Mouse (Mus musculus) limb, embryonic 14.5 days (tissue): ENCODE results near the gene Oprm1. TPM values are rescaled to one million over a fixed set of nuclear protein-coding genes. Genes with fewer than 3 reads are reported as not detected.

Source experiments
- ATAC-seq: fragments of 200-750 bp; cut with Nextera tagmentation; 2 replicates; pipeline ENCODE4 v1.8.0; 2017; ENCODE audit warnings: low read depth, moderate number of reproducible peaks, moderate TSS enrichment; ENCODE audit not compliant: low FRiP score
- DNase-seq: peaks from one replicate; pipeline ENCODE4 v3.0.0-alpha.2; 2015; ENCODE audit warnings: low spot score
- H3K27ac ChIP-seq: fragments of 300-500 bp; sonication (generic); replicated peaks from 2 replicates; pipeline ENCODE4 v1.5.1; 2014; ENCODE audit warnings: low read depth, mild to moderate bottlenecking, low read length, moderate library complexity, mixed read lengths
- H3K27me3 ChIP-seq: fragments of 300-500 bp; sonication (generic); 2 replicates; pipeline ENCODE4 v1.6.1; 2014; ENCODE audit warnings: low read length, mixed read lengths; ENCODE audit not compliant: control insufficient read depth, insufficient read depth
- H3K36me3 ChIP-seq: fragments of 300-500 bp; sonication (generic); 2 replicates; pipeline ENCODE4 v1.6.1; 2014; ENCODE audit warnings: mild to moderate bottlenecking, low read length, moderate library complexity, mixed read lengths; ENCODE audit not compliant: control insufficient read depth, insufficient read depth
- H3K4me1 ChIP-seq: fragments of 300-500 bp; sonication (generic); 2 replicates; pipeline ENCODE4 v1.6.1; 2014; ENCODE audit warnings: antibody characterized with exemption, low read length, mixed read lengths; ENCODE audit not compliant: control insufficient read depth, insufficient read depth
- H3K4me2 ChIP-seq: fragments of 300-500 bp; sonication (generic); replicated peaks from 2 replicates; pipeline ENCODE4 v1.6.1; 2014; ENCODE audit warnings: low read depth, mild to moderate bottlenecking, low read length, moderate library complexity; ENCODE audit not compliant: severe bottlenecking
- H3K4me3 ChIP-seq: fragments of 300-500 bp; sonication (generic); replicated peaks from 2 replicates; pipeline ENCODE4 v1.5.1; 2014; ENCODE audit warnings: low read length
- H3K9ac ChIP-seq: fragments of 300-500 bp; sonication (generic); 2 replicates; pipeline ENCODE4 v1.6.1; 2014; ENCODE audit warnings: mild to moderate bottlenecking, low read depth, low read length, moderate library complexity; ENCODE audit not compliant: severe bottlenecking
- H3K9me3 ChIP-seq: fragments of 300-500 bp; sonication (generic); 2 replicates; pipeline ENCODE4 v1.6.1; 2016; ENCODE audit warnings: low read length; ENCODE audit not compliant: control insufficient read depth
- POLR2A ChIP-seq: fragments of 200-500 bp; IDR thresholded peaks from 2 replicates; pipeline ENCODE4 v1.8.0; 2012; ENCODE audit warnings: inconsistent platforms, mild to moderate bottlenecking, moderate library complexity, borderline replicate concordance; ENCODE audit not compliant: insufficient read depth, insufficient read length; ENCODE audit errors: extremely low read depth
- WGBS: fragments of 180-500 bp; shearing (Covaris S2); extraction: QIAGEN DNeasy Blood & Tissue Kit; methylation state at CpG from one replicate; pipeline ENCODE4 v1.1.7; 2014; 5-methylcytosine and 5-hydroxymethylcytosine counted together
- polyA plus RNA-seq, 2 experiments: library from polyadenylated mRNA; depleted of rRNA in 1 of 2; stranded (reverse) in 1 of 2; unstranded in 1 of 2; fragments of >200 nt; fragmentation: Nextera tagmentation in 1 of 2; extraction: Ambion mirVana in 1 of 2; gene quantifications; 2 replicates each; pipeline versions ENCODE4 v1.2.1 to v1.2.3; 2012 to 2014

The Oprm1 gene
- polyA plus RNA-seq, 2 experiments = not detected

- Histone ChIP-seq H3K9me3 (no peaks in the 10 kb centered on the region), H3K4me2 (no peak overlapping the region), H3K27me3 (no peaks in the 10 kb centered on the region), H3K36me3 (no peaks in the 10 kb centered on the region), H3K9ac (no peak overlapping the region), H3K27ac (no peak overlapping the region), H3K4me3 (no peak overlapping the region), H3K4me1 (0 out of 2 replicates have a peak, but pooled peaks cover 4% of the 10 kb centered on the region)
- DNase-seq = no peak
- ATAC-seq = no peak
- no peak for TF ChIP-seq POLR2A
- WGBS = 69% methylated on average over 8 of the region's 8 CpGs
Measured at GRCm38 (mm10) chr10:7070100-7070835, 312.0 kb downstream of the Oprm1 start.

GRCm38 (mm10) chr10:7070924-7071323, 312.6 kb downstream of the Oprm1 start:
- Histone ChIP-seq H3K36me3 (no peaks in the 10 kb centered on the region), H3K27me3 (no peaks in the 10 kb centered on the region), H3K9ac (no peak overlapping the region), H3K9me3 (no peaks in the 10 kb centered on the region), H3K4me1 (0 out of 2 replicates have a peak, but pooled peaks cover 4% of the 10 kb centered on the region), H3K4me3 (no peak overlapping the region), H3K4me2 (no peak overlapping the region), H3K27ac (no peak overlapping the region)
- DNase-seq = no peak
- 76% methylated on average over 5 of the region's 5 CpGs for WGBS
- no peak for TF ChIP-seq POLR2A
- peak; percentile 41; the same call in 1 of the 2 replicates for ATAC-seq

GRCm38 (mm10) chr10:7074231-7074630, 315.9 kb downstream of the Oprm1 start:
- 79% methylated on average over 2 of the region's 2 CpGs for WGBS

GRCm38 (mm10) chr10:7075661-7076060, 317.4 kb downstream of the Oprm1 start:
- H3K9ac ChIP-seq = no peak overlapping the region
- ATAC-seq (no peak), DNase-seq (no peak)
- TF ChIP-seq POLR2A = no peak
- no peak overlapping the region for H3K4me2 ChIP-seq
- H3K36me3 ChIP-seq = no peaks in the 10 kb centered on the region
- no peak overlapping the region for H3K27ac ChIP-seq
- H3K4me3 ChIP-seq = no peak overlapping the region
- WGBS = 79% methylated on average over 2 of the region's 2 CpGs
- no peaks in the 10 kb centered on the region for H3K9me3 ChIP-seq
- no peaks in the 10 kb centered on the region for H3K27me3 ChIP-seq
- 0 out of 2 replicates have a peak, but pooled peaks cover 7% of the 10 kb centered on the region for H3K4me1 ChIP-seq

More at GRCm38 (mm10) chr10:7074231-7074630, 315.9 kb downstream of the Oprm1 start:
- 0 out of 2 replicates have a peak, but pooled peaks cover 7% of the 10 kb centered on the region for H3K4me1 ChIP-seq
- H3K27ac ChIP-seq = no peak overlapping the region
- no peak overlapping the region for H3K4me3 ChIP-seq
- no peak overlapping the region for H3K4me2 ChIP-seq
- DNase-seq (no peak), ATAC-seq (no peak)
- H3K36me3 ChIP-seq = no peaks in the 10 kb centered on the region
- H3K9me3 ChIP-seq = no peaks in the 10 kb centered on the region
- H3K9ac ChIP-seq = no peak overlapping the region
- TF ChIP-seq POLR2A = no peak
- no peaks in the 10 kb centered on the region for H3K27me3 ChIP-seq

GRCm38 (mm10) chr10:7076201-7076600, 317.9 kb downstream of the Oprm1 start:
- WGBS = 6% methylated on average over 8 of the region's 8 CpGs
- Histone ChIP-seq H3K9me3 (no peaks in the 10 kb centered on the region), H3K27me3 (no peaks in the 10 kb centered on the region), H3K4me2 (peak overlapping the region; percentile 32), H3K27ac (peak overlapping the region; percentile 61; the same call in 1 of the 2 replicates), H3K9ac (no peak overlapping the region), H3K4me1 (0 out of 2 replicates have a peak, but pooled peaks cover 3% of the 10 kb centered on the region), H3K36me3 (no peaks in the 10 kb centered on the region), H3K4me3 (0 out of 2 replicates have a peak overlapping the region, but pooled peaks have one; percentile 1)
- no peak for TF ChIP-seq POLR2A
- DNase-seq = peak; percentile 80
- peak; percentile 91 for ATAC-seq
